Mouse (Mus musculus) NIH3T3 (cell line): Measurements from ENCODE around the gene Gfpt1.
"Not testable (repeated sequence)": the region's sequence is repeated elsewhere in the genome, so short reads cannot be mapped to it uniquely, and the experiment has no call there.

Experiments
- DNase-seq: peaks from one replicate; pipeline ENCODE4 v3.0.0-alpha.2; 2012; ENCODE audit warnings: low read depth

Gfpt1 gene

DNA sequence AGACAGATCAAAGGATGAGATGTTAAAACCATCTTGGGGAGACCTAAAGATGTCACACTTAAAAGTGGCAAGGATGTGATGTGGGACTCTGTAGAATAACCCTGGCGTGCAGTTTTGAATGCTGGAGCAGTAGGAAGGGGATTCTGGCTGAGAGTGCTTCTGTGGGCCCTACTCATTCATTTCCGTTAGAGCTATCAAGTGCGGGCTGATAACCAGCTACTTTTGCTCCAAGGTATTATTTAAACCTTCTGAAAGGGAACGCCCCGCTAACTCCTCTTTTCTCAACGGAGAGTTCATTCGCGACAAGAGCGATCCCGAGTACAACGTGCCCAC lies 676 bp upstream of the Gfpt1 start:
- DNase-seq, result no peak

DNA sequence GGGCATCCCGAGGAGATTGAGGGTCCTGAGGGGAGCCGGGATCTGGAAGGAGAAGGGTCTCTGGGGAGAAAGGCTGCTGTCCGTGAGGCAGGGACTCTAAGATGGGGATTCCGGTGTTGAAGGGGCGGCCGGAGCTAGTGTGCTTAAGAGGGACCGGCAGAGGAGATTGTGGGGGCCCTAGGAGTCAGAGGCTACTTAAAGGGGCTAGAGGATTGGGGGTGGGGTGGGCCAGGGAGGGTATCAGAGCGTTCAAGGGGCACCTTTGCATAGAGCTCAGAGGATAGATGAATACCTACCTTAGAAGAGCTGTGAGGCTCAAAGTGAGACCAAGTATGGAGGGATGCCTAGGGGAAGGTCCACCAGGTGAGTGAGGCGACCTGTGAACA lies 478 bp downstream of the Gfpt1 start:
- no peak for DNase-seq

DNA sequence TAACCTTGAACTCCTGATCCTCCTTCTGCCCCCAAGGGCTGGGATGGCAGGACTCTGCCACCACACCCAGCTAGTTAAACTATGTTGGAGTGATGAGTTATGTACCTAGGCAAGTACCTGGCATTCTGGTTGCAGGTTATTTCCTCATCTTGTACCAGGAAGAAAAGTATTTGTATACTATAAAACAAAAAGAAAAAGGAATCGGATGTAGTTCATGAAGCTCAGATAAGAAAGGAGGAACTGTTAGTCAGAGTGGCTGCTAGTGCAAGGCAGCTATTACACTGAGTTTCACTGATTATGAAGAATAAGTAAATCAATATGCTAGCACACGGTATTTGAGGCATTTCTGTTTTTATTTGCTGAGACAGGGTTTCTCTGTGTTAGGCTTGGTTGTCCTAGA lies 2.2 kb downstream of the Gfpt1 start:
- DNase-seq, result no peak

DNA sequence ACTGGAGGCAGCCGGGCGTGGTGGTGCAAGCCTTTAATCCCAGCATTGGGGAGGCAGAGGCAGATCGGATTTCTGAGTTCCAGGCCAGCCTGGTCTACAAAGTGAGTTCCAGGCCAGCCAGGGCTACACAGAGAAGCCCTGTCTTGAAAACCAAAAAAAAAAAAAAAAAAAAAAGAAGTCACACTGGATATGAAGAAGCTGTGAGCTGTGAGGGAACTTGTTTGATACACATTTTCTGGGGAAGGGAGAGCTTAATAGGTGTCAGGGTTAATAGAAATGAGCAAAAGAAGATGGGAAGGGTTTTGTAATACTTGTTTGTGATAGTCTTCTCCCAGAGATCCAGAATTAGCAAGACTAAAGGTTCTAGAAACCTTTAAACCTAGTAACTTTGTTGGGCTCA lies 2.9 kb downstream of the Gfpt1 start:
- DNase-seq, result no peak

DNA sequence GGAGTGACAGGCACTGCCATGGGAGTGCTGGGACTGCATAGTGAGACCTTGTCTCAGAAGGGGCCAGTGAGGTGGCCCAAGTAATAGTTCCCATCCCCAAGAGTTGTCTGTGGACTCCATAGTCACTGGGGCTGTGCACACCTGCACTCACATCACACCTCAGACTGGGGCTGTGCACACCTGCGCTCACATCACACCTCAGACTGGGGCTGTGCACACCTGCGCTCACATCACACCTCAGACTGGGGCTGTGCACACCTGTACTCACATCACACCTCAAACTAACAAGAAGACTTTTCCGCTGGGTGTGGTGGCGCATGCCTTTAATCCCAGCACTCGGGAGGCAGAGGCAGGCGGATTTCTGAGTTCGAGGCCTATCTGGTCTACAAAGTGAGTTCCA lies 6.1 kb downstream of the Gfpt1 start:
- DNase-seq, result not testable (repeated sequence)

DNA sequence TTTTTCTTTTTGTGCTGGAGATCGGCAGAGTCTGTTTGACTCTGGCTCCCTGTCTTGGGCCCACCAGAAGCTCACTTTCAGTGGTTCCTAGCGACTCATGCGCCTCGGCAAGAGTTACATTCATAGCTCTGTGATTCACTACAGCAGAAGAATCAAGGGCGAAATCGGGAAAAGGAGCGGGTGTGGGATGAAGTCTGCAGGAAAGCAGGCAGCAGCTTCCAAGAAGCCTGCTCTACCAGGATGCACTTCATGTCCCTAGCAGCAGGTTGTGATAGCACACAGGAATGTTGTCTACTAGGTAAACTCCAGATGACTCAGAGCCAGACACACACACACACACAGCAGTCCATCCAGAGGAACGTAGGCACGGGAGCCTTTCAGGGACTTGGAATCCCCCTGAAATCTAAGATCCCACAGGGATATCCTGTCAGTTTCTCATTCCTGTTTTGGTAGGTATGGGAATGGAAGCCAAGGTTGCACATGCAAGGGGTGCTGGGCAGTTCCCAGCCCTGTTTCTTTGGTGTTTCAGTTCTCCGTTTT lies 9.3 kb downstream of the Gfpt1 start:
- DNase-seq, result no peak

DNA sequence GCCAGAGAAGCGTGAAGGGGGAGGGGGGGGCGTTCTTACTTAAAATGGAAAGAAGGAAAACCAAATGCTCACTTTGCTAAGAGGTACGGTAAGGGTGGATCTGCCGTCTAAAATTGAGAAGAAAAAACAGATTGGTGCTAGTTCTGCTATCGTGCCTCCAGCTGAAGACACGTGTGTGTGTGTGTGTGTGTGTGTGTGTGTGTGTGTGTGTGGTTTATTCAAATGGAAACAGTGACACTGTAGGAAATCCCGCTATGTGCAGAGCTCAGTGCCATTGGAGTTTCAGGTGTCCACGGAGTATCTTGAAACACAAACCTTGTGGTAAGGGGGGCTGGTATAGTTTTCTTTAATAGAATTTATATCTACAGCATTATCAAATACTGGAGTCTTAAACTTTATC lies 11.5 kb downstream of the Gfpt1 start:
- DNase-seq, result no peak

DNA sequence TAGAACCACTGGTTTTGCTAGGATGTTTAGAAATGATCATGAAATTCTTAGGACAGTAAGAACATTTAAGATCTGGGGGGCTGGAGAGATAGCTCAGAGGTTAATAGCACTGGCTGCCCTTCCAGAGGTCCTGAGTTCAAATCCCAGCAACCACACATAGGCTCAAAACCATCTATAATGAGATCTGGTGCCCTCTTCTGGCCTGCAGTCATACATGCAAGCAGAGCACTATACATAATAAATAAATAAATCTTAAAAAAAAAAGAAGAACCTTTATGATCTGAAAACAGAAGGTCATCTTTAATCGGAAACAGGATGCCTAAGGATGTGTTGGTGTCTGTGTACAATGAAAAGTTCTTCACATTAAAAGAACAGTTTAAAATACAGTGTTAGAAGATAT lies 17.1 kb downstream of the Gfpt1 start:
- peak; percentile 17 for DNase-seq

DNA sequence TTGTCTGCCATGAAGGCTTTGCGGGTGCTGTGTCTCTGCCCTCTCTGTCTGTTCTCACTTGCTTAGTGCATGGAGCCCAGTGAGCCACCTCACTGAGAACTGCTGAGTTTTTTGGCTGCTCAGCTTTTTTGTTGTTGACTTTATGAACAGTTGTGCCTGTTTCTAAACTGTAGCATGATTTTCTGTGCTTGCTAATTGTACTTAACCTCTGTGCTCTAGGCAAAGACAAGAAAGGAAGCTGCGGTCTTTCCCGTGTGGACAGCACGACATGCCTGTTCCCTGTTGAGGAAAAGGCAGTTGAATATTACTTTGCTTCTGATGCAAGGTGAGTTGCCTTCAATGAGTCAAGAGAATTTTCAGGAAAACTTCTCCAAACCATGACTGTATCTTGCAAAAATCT lies 20.9 kb downstream of the Gfpt1 start:
- no peak for DNase-seq

DNA sequence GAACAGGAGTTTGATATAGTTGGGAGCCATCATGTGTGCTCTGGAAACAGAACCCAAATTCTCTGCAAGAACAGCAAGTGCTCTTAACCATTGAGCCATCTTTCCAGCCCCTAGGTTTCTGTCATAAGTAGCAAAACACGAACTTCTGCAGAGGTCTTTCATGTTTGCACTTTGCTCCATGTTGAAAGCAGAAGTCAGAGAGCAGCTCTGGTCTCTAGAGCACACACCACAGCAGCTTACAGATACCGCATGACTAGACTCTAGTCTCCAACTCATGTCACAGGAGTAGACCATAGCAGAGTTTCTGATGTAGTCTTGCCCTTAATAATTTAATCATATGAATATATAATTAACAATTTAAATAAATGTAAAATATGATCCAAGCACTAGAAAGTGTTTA lies 25.6 kb downstream of the Gfpt1 start:
- no peak for DNase-seq

DNA sequence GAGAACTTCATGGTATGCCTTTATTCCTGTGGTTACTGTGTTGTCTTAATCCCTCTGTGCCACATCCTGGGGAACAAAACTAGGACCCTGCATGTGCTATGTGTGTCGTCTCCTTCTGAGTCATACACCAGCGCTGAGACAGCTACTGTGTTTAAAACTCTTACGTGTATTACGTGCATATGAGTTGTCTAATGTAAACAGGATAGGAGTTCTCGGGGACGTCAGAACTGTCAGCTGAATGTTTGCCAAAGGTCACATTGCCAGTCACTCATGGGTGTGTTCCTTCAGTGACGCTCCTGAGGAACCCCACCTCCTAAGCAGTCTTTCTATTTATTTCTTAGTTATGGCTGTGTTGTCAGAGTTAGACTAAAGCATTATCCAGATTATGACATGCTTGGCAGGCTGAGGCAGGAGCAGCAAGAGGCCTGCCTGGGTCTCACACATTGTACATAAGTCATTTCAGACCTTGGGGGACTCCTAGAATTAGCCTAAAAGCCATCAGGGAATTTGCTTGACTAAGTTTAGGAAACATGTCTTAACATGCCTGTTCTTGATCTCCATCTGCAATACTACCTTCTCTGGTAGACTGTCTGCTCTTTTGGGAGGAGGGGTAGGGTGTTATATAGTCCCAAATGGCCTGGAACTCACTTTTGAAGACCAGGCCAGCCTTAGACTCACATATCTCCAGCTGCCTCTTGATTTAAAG lies 26.7 kb downstream of the Gfpt1 start:
- peak; percentile 70 for DNase-seq

DNA sequence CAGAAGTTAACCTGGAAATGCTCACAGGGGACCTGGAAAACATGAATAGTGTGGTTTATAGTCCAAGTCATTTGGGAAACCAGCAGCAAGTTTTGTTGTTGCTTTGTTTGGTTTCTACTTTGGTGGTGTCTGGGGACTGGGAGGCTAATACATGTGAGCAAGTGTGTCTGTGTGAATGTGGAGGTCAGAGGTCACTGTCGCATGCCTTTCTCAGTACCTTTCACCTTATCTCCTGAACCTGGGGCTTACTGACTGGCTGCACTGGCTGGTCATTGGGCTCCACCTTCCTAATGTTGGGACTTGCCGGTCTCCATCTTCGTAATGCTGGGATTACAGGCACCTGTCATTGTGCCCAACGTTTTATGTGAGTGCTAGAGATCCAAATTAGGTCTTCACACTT lies 28.0 kb downstream of the Gfpt1 start:
- no peak for DNase-seq

DNA sequence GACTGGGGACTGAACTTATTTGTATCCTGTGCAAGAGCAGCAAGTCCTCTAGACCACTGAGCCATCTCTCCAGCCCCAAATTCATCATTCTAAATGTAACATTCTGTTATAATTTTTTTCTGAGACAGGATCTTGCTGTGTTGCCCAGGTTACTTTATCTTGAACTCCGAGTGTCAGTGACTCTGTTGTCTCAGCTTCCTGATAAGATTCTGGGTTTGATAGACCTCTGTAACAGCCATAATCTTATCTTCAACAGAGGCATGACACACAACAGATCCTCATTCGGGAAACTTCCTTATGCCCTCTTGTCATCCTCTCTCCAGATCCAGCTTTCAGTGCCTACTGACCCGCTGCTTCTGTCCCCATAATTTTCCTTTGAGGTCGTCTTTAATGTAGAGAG lies 30.1 kb downstream of the Gfpt1 start:
- no peak for DNase-seq

DNA sequence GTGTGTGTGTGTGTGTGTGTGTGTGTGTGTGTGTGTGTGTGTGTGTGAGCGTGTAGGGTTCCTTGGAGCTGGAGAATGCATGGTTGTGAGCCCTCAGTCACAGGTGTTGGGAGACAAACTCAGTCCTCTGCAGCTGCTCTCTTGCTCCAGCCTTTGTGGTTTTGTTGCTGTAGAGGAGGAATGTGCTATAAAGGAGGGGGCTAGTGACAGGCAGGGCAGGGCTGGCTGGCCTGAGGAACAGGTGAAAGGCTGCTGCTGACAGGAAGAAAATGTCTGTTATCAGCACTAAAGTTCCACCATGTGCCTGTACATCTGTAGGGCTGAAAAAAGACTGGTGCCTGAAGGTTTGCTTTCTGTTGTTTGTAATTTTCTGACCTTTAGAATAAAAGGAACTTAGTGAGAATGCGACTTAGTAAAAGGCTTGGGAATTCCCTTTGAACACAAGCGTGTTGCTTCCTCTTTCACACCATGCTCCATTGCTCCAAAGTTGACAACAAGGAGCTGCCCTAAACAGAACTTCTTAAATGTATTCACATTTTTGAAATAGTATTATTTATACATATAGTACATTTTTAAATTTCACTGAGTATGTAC lies 32.5 kb downstream of the Gfpt1 start:
- DNase-seq, result no peak

DNA sequence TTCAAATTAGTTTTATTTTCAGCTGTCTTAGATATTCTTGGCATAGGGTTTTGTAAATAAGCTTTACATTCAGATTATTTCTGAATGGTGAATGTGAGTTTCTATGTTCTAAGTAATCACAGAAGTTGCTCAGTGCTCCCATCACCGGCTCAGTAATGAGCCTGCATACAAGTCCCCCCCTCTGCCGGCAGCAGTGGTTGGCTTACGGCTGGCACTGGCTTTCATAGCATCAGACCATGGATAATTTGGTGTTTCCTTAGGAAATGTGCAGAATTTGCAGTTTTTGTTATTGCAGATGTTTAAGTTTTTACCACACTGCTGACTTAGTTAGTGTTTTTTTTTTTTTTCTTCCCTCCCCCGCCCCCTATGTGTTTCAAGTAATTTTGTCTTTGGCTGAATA lies 36.8 kb downstream of the Gfpt1 start:
- no peak for DNase-seq

DNA sequence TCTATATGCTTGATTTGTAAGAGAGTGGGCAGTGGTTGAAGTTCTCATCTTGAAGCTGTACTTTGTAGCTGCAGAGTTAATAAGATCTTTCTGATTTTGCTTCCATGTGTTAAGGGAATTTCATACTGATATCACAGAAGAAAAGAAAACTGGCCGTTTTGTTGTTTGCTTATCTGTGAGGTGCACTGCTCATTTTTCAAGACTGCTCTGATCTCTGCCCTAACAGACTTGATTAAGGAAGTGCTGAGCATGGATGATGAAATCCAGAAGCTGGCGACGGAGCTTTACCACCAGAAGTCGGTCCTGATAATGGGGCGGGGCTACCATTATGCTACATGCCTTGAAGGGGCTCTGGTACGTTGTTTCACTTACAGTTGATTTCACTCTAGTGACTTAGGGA lies 42.4 kb downstream of the Gfpt1 start:
- DNase-seq, result no peak

DNA sequence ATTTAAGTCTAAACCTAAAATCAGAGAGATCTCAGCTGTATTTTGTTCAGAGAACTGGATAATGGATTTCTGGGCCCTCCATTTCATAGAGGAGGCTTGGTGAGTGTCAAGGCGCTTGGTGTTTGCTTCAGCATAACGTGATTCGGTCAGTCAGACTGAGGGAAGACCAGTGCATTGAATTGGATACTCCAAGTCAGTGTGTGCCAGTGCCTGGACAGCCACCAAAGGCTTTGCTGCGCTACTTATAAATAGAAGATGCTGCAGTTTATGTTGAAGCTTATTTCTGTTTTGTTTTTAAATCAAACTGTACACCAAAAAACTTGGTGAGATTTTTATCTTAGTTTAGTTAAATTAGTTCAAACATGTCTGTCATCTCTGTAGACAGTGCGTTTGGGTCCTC lies 45.7 kb downstream of the Gfpt1 start:
- no peak for DNase-seq

DNA sequence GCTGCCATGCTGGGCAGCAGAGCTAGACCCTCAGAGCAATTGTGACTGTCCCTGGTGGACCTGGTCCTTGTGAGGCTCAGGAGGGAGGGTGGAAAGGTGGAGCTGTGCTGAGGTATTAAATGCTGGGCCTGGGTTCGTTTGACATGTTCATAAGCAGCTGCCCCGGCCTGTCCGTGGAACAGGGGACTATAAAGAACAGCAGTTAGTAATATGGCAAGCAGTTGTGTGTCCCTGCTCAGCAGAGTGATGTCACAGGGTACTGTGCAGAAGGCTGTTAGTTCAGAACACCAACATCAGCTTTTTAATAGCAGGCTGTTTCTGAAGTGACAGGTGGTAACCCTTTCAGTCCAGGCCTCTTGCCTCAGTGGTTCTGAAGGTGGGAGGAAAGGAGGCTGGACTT lies 48.2 kb downstream of the Gfpt1 start:
- no peak for DNase-seq

DNA sequence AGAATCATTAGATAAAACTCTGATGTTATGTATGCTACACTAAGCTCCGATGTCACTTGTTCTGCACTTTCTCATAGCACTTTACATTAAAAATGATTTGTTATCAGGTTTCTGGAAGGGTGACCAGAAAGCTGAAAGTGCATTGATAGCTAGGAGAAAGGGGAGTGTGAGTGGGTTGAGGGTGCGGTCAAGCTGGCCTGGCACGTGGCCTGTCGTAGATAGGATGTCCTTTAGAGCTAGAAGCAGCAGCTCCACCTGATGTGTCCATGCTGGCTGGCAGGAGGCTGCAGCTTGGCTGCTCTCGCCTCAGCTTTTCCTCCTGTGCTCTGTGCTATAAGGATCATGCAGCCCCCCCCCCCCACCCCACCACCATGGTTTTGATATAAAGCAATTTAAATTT lies 49.8 kb downstream of the Gfpt1 start:
- DNase-seq, result no peak

DNA sequence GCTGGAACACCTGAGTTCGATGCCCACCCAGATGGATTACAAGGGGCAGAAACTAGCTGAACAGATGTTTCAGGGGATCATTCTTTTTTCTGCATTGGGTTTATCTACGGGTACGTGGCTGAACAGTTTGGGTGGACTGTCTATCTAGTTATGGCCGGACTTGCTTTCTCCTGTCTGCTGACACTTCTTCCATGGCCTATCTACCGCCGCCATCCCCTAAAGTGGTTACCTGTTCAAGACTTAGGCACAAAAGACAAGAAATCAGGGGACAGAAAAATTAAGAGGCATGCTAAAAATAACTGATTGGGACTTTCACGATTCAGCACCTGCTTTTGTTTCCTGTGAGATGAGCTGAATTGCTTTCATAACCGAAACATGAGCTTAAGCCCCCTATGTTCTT lies 51.0 kb downstream of the Gfpt1 start:
- not testable (repeated sequence) for DNase-seq

DNA sequence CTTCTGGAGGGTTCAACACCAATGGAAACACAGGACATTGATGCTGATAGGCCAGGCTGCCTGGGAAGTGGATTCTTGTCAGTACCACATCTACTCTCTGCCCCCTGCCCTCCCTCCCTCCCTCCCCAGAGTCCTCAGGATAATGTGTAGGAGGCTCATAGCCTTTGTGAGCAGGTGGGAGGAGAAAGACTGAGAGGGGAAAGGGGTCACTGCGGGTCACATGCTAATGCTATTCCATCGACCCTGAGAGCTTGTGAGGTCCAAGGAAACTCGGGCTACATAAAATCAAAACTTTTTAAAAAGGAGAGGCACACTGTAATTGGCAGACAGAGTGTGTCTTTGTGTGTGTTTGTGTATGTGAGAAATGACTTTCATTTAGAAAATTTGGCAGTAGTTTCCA lies 56.6 kb downstream of the Gfpt1 start:
- DNase-seq, result no peak

DNA sequence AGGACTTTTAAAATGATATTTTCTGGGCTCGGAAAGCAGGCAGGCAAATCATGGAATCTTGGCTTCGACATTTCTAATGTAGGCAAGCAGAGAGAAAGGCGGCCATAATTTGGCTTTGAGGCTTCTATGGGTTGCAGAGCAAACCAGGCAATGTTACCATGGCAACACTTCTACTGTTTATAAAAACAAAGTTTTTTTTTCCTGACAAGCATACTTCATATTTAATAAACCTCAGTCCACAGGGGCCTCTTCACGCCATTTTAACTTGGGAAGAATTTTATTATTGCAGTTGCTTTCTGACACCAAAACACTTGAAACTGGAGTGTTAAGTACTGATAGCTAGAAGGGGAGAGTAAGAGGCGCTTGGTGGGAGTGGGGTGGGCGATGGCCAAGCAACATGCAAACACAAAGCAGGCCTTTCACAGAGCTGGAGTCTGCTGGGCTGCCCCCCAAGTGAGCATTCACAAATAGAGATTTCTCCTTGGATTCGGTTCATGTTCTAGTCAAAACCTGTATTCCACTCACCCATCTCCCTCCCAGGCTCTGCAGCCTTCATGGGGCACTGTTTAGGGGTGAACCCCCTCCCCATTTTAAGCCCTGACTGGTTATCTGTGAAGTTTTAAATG lies 57.1 kb downstream of the Gfpt1 start:
- peak; percentile 58 for DNase-seq

DNA sequence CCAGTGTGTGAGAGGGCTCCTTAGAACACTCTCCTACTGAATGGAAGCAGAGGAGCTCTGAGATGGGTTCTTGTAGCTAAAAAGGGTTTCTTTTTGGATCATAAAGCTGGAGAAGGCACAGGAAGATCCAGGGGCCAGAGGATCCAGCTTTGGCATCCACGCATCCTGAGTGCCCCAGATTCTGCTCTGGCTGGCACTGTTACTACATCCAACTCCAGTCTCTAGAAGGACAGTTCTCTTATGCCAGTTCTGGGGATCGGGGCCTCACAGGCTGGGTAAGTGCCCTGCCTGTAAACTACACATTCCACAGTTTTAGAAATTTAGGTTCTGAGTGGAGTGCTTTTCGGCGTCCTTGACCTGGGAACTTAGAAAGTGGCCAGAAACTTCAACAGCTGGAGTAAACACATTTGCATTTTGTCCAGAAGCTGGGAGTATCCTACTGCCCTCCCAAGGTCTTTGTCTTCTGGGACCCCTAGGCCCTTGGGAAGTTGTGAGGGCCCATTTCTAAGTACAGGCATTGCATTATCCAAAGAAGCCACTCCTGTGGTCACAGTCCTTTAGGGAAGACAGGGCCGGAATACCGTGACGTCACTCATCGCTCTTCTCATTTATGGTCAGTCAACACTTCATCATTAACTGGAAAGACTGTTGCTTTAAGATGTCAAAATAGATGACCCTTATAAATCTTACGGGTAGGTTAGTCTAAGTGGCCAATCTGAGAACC lies 57.8 kb downstream of the Gfpt1 start:
- DNase-seq, result no peak
